Mouse (Mus musculus) small intestine, adult 2 months (tissue): ENCODE data around the gene Smyd3. TPM values are rescaled to one million over a fixed set of nuclear protein-coding genes. Genes with fewer than 3 reads are reported as not detected.

Experiments
- H3K27ac ChIP-seq: fragments of 200-500 bp; 2 replicates; pipeline ENCODE4 v1.5.1; 2012; ENCODE audit warnings: low read depth, low read length, control low read depth, inconsistent platforms; ENCODE audit not compliant: insufficient read depth
- H3K27me3 ChIP-seq: fragments of 200-500 bp; 2 replicates; pipeline ENCODE4 v1.6.1; 2012; ENCODE audit warnings: mild to moderate bottlenecking, moderate library complexity, low read length, inconsistent platforms; ENCODE audit not compliant: control insufficient read depth, insufficient read depth
- H3K36me3 ChIP-seq: fragments of 200-500 bp; 2 replicates; pipeline ENCODE4 v1.6.1; 2012; ENCODE audit warnings: mild to moderate bottlenecking, low read length, control low read depth, inconsistent platforms; ENCODE audit not compliant: control insufficient read depth, insufficient read depth
- H3K4me1 ChIP-seq: fragments of 200-500 bp; 2 replicates; pipeline ENCODE4 v1.6.1; 2012; ENCODE audit warnings: low read length, inconsistent platforms, mixed read lengths; ENCODE audit not compliant: control insufficient read depth, insufficient read depth, insufficient read length
- H3K4me3 ChIP-seq: fragments of 200-500 bp; 2 replicates; pipeline ENCODE4 v1.5.1; 2012; ENCODE audit warnings: low read depth, mild to moderate bottlenecking, control low read depth, inconsistent platforms, low read length, moderate library complexity
- CTCF ChIP-seq: fragments of 200-500 bp; IDR thresholded peaks from 2 replicates; pipeline ENCODE4 v1.5.1; 2012; ENCODE audit warnings: low read depth, mild to moderate bottlenecking, control low read depth, inconsistent platforms, low read length, moderate library complexity, mixed read lengths; ENCODE audit not compliant: insufficient replicate concordance, insufficient read length; ENCODE audit errors: extremely low read depth
- POLR2A ChIP-seq: fragments of 200-500 bp; IDR thresholded peaks from 2 replicates; pipeline ENCODE4 v1.6.1; 2012; ENCODE audit warnings: low read depth, mild to moderate bottlenecking, control low read depth, inconsistent platforms, low read length, moderate library complexity
- WGBS: fragments of 180-500 bp; shearing (Covaris S2); methylation state at CpG from one replicate; pipeline ENCODE4 v1.1.7; 2018; 5-methylcytosine and 5-hydroxymethylcytosine counted together
- polyA plus RNA-seq: library from polyadenylated mRNA; depleted of rRNA; stranded (reverse); fragments of >200 nt; gene quantifications from 2 replicates; pipeline ENCODE4 v1.2.3, GENCODE M21; 2012

The Smyd3 gene
- polyA plus RNA-seq, 1 experiment = 1.1 TPM

GRCm38 (mm10) chr1:178933953-178934637, 583.7 kb downstream of the Smyd3 start:
- Histone ChIP-seq H3K4me1 (no peaks in the 10 kb centered on the region), H3K27me3 (no peaks in the 10 kb centered on the region), H3K27ac (no peak overlapping the region), H3K36me3 (no peaks in the 10 kb centered on the region), H3K4me3 (no peak overlapping the region)
- WGBS = 92% methylated on average over 6 of the region's 6 CpGs
- TF ChIP-seq CTCF = no peak
- TF ChIP-seq POLR2A = no peak

GRCm38 (mm10) chr1:178929531-178929930, 588.3 kb downstream of the Smyd3 start:
- Histone ChIP-seq H3K27me3 (no peaks in the 10 kb centered on the region), H3K4me1 (no peaks in the 10 kb centered on the region), H3K27ac (no peak overlapping the region), H3K36me3 (no peaks in the 10 kb centered on the region), H3K4me3 (no peak overlapping the region)
- TF ChIP-seq CTCF = no peak
- no peak for TF ChIP-seq POLR2A
- WGBS = 61% methylated on average over 4 of the region's 4 CpGs

- Histone ChIP-seq H3K4me3 (no peak overlapping the region), H3K27ac (no peak overlapping the region), H3K27me3 (no peaks in the 10 kb centered on the region), H3K4me1 (no peaks in the 10 kb centered on the region), H3K36me3 (no peaks in the 10 kb centered on the region)
- TF ChIP-seq POLR2A (no peak), CTCF (no peak)
- 70% methylated on average over 8 of the region's 8 CpGs for WGBS
These were observed 593.2 kb downstream of the Smyd3 start for GRCm38 (mm10) chr1:178924492-178925183.

- 71% methylated on average over 31 of the region's 31 CpGs for WGBS
These were observed 600.5 kb downstream of the Smyd3 start for GRCm38 (mm10) chr1:178917194-178917902.

GRCm38 (mm10) chr1:178915056-178915455, 602.8 kb downstream of the Smyd3 start:
- Histone ChIP-seq H3K27me3 (no peaks in the 10 kb centered on the region), H3K36me3 (no peaks in the 10 kb centered on the region), H3K27ac (no peak overlapping the region), H3K4me3 (no peak overlapping the region), H3K4me1 (no peaks in the 10 kb centered on the region)
- WGBS = 70% methylated on average over 12 of the region's 12 CpGs
- TF ChIP-seq POLR2A = no peak
- TF ChIP-seq CTCF = no peak

More at GRCm38 (mm10) chr1:178917194-178917902, 600.5 kb downstream of the Smyd3 start:
- H3K36me3 ChIP-seq = no peaks in the 10 kb centered on the region
- no peak overlapping the region for H3K4me3 ChIP-seq
- no peaks in the 10 kb centered on the region for H3K4me1 ChIP-seq
- H3K27me3 ChIP-seq = no peaks in the 10 kb centered on the region
- TF ChIP-seq CTCF (no peak), POLR2A (no peak)
- H3K27ac ChIP-seq = no peak overlapping the region

- Histone ChIP-seq H3K27ac (no peak overlapping the region), H3K36me3 (no peaks in the 10 kb centered on the region), H3K4me1 (no peaks in the 10 kb centered on the region), H3K4me3 (no peak overlapping the region), H3K27me3 (no peaks in the 10 kb centered on the region)
- TF ChIP-seq CTCF (no peak), POLR2A (no peak)
- WGBS = 39% methylated on average over 6 of the region's 6 CpGs
These were observed 604.7 kb downstream of the Smyd3 start for GRCm38 (mm10) chr1:178912936-178913716.
